Mouse (Mus musculus): ENCODE measurements around the gene Myo1e. TPM values are rescaled to one million over a fixed set of nuclear protein-coding genes. Genes with fewer than 3 reads are reported as not detected.
A peak's percentile ranks its signal among the peaks of the same experiment; 100 is the strongest.

The Myo1e gene
- total and polyA plus RNA-seq, 2 experiments = 11.2 to 25.1 TPM

GRCm38 (mm10) chr9:70315130-70315529, 108.0 kb downstream of the Myo1e start:
- H3K4me1 ChIP-seq (ENCODE audit: control insufficient read depth, insufficient read depth, low read length) = peaks cover 12% of the 10 kb centered on the region
- no peak for DNase-seq (ENCODE audit: extremely low read depth, low read depth, low spot score)
- H3K9ac ChIP-seq (ENCODE audit: low read depth, low read length) = no peak overlapping the region
- no peak overlapping the region for H3K4me3 ChIP-seq (ENCODE audit: insufficient read depth, low read depth, low read length)
- no peaks in the 10 kb centered on the region for H3K79me2 ChIP-seq (ENCODE audit: control insufficient read depth, insufficient read depth, low read length)
- no peak for TF ChIP-seq POLR2A (IDR thresholded peaks at IDR 0.05; ENCODE audit: extremely low read depth, insufficient read depth, low read length)
- TF ChIP-seq CTCF (IDR thresholded peaks at IDR 0.05; ENCODE audit: low read depth, low read length) = no peak
- H3K27ac ChIP-seq (replicated peaks; ENCODE audit: insufficient read depth, low read depth, low read length) = no peak overlapping the region
- H3K36me3 ChIP-seq (ENCODE audit: control insufficient read depth, insufficient read depth, low read length) = peaks cover 4% of the 10 kb centered on the region; the same call in 1 of the 2 replicates
- 72% methylated on average over 4 of the region's 4 CpGs for WGBS
- H3K27me3 ChIP-seq (ENCODE audit: control insufficient read depth, insufficient read depth, low read length) = no peaks in the 10 kb centered on the region

DNA sequence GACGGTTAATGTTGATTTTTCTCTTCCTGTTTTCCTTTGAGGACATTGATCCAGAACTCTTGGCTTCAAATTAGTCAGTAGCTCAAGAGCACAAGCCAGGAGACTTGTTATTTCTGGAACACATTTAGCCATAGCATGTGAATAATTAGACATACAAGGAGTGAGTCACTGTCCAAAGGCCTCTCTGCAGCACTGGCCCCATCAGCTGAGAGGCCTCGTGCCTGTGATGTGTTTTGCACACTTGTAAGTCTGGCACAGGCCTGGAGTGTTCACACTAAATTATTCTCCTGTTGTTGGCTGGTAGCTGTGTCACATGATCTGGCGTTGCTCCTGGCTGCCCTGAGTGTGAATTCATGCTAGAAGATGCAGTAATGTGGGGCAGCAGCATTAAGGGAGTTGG, 111.5 kb downstream of the Myo1e start:
- peaks cover 11% of the 10 kb centered on the region; the same call in 1 of the 2 replicates for H3K36me3 ChIP-seq (ENCODE audit: control insufficient read depth, insufficient read depth, low read length)
- WGBS = 19% methylated on average over 3 of the region's 3 CpGs
- peaks cover 12% of the 10 kb centered on the region for H3K4me1 ChIP-seq (ENCODE audit: control insufficient read depth, insufficient read depth, low read length)
- H3K27ac ChIP-seq (replicated peaks; ENCODE audit: insufficient read depth, low read depth, low read length) = peak overlapping the region; percentile 25
- no peaks in the 10 kb centered on the region for H3K79me2 ChIP-seq (ENCODE audit: control insufficient read depth, insufficient read depth, low read length)
- peak; percentile 91 for DNase-seq (ENCODE audit: extremely low read depth, low read depth, low spot score)
- TF ChIP-seq CTCF (IDR thresholded peaks at IDR 0.05; ENCODE audit: low read depth, low read length) (no peak), POLR2A (IDR thresholded peaks at IDR 0.05; ENCODE audit: extremely low read depth, insufficient read depth, low read length) (no peak)
- no peak overlapping the region for H3K9ac ChIP-seq (ENCODE audit: low read depth, low read length)
- no peaks in the 10 kb centered on the region for H3K27me3 ChIP-seq (ENCODE audit: control insufficient read depth, insufficient read depth, low read length)
- no peak overlapping the region for H3K4me3 ChIP-seq (ENCODE audit: insufficient read depth, low read depth, low read length)

- Histone ChIP-seq H3K36me3 (ENCODE audit: control insufficient read depth, insufficient read depth, low read length) (peaks cover 29% of the 10 kb centered on the region; the same call in 1 of the 2 replicates), H3K27me3 (ENCODE audit: control insufficient read depth, insufficient read depth, low read length) (no peaks in the 10 kb centered on the region), H3K9ac (ENCODE audit: low read depth, low read length) (no peak overlapping the region), H3K4me1 (ENCODE audit: control insufficient read depth, insufficient read depth, low read length) (no peaks in the 10 kb centered on the region), H3K4me3 (ENCODE audit: insufficient read depth, low read depth, low read length) (no peak overlapping the region), H3K79me2 (ENCODE audit: control insufficient read depth, insufficient read depth, low read length) (no peaks in the 10 kb centered on the region), H3K27ac (replicated peaks; ENCODE audit: insufficient read depth, low read depth, low read length) (no peak overlapping the region)
- DNase-seq (ENCODE audit: extremely low read depth, low read depth, low spot score) = no peak
- 97% methylated on average over 4 of the region's 4 CpGs for WGBS
- TF ChIP-seq POLR2A (IDR thresholded peaks at IDR 0.05; ENCODE audit: extremely low read depth, insufficient read depth, low read length) (no peak), CTCF (IDR thresholded peaks at IDR 0.05; ENCODE audit: low read depth, low read length) (no peak)
These were observed 117.2 kb downstream of the Myo1e start for GRCm38 (mm10) chr9:70324336-70324735.

DNA sequence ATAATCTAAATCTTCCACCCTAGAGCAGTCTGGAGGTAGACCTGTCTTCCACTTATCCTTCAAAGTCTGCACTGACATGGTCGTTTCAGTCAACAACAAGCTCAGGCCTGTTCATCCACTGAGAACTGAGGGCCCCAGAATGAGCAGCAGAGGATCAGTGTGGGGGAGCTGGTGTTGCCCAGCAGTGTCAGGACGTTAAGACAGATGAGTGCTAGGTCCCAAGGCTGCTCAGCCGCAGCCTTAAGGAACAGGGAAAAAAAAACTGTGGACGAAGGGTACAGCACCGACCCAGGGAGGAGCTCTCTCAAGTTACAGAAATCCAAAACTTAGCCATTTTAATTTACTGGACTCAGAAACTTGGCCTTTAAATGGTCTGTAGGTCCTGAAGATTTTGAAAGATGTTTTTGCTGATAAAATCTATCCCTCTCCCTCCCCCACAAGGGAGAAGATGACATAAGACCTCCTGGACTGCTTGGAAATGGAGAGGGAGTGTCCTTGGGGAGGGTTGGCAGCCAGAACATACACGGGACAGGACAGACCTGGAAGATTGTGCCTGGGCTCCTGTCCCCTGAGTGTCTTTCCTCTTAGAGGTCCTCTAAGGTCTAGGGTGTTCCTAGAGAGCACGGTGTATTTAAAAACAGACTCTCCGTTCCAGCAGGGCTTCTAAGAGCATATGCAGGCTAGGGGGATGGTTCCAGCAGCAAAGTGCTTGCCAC, 118.9 kb downstream of the Myo1e start:
- H3K27ac ChIP-seq (replicated peaks; ENCODE audit: insufficient read depth, low read depth, low read length) = no peak overlapping the region
- no peak overlapping the region for H3K4me3 ChIP-seq (ENCODE audit: insufficient read depth, low read depth, low read length)
- no peak for DNase-seq (ENCODE audit: extremely low read depth, low read depth, low spot score)
- H3K36me3 ChIP-seq (ENCODE audit: control insufficient read depth, insufficient read depth, low read length) = peaks cover 32% of the 10 kb centered on the region
- 90% methylated on average over 8 of the region's 8 CpGs for WGBS
- no peaks in the 10 kb centered on the region for H3K4me1 ChIP-seq (ENCODE audit: control insufficient read depth, insufficient read depth, low read length)
- TF ChIP-seq POLR2A (IDR thresholded peaks at IDR 0.05; ENCODE audit: extremely low read depth, insufficient read depth, low read length) (no peak), CTCF (IDR thresholded peaks at IDR 0.05; ENCODE audit: low read depth, low read length) (no peak)
- no peaks in the 10 kb centered on the region for H3K27me3 ChIP-seq (ENCODE audit: control insufficient read depth, insufficient read depth, low read length)
- no peaks in the 10 kb centered on the region for H3K79me2 ChIP-seq (ENCODE audit: control insufficient read depth, insufficient read depth, low read length)
- H3K9ac ChIP-seq (ENCODE audit: low read depth, low read length) = no peak overlapping the region

GRCm38 (mm10) chr9:70328193-70328841, 121.2 kb downstream of the Myo1e start:
- Histone ChIP-seq H3K9ac (ENCODE audit: low read depth, low read length) (no peak overlapping the region), H3K4me3 (ENCODE audit: insufficient read depth, low read depth, low read length) (no peak overlapping the region), H3K4me1 (ENCODE audit: control insufficient read depth, insufficient read depth, low read length) (no peaks in the 10 kb centered on the region), H3K36me3 (ENCODE audit: control insufficient read depth, insufficient read depth, low read length) (peaks cover 38% of the 10 kb centered on the region), H3K27me3 (ENCODE audit: control insufficient read depth, insufficient read depth, low read length) (no peaks in the 10 kb centered on the region), H3K79me2 (ENCODE audit: control insufficient read depth, insufficient read depth, low read length) (no peaks in the 10 kb centered on the region), H3K27ac (replicated peaks; ENCODE audit: insufficient read depth, low read depth, low read length) (no peak overlapping the region)
- 91% methylated on average over 5 of the region's 5 CpGs for WGBS
- peak; percentile 29 for DNase-seq (ENCODE audit: extremely low read depth, low read depth, low spot score)
- TF ChIP-seq CTCF (IDR thresholded peaks at IDR 0.05; ENCODE audit: low read depth, low read length) = no peak
